ENCODE assay signal across 22 mouse cellular contexts in the genomic region with DNA sequence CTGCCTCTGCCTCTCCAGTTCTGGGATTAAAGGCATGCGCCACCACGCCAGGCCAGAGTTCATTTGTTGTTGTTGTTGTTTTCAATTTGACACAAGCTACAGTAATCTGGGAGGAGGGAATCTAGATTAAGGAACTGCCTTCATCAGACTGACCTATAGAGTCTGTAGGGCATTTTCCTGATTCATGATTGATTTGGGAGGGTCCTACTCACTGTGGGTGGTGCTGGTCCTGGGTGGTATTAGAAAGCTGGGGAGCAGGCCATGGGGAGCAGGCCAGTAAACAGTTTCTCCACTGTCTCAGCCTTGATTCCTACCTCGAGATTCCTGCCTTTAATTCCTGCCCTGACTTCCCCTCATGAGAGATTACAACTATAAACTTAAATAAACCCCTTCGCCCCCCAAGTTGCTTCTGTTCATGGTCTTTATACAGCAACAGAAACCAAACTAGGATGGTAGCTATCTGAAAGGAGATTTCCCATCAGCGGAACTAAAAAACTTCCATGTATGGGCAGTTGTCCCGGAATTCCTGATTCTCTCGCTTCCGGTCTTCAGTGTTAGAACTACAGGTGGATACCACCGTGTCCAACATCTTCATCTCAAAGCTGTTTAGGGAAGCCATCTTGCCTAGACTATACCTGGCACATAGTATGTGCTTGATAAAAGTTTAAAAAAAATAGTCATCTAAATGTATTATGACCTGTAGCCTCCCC. TPM values are rescaled to one million over a fixed set of nuclear protein-coding genes. Genes with fewer than 3 reads are reported as not detected.
DNase-seq lines count a peak whose midpoint lies in the region; ATAC-seq lines count a peak whose summit lies in the region.
"Had no signal": no experiment of that assay in that cellular context is flagged by ENCODE, and none has a peak within 500 bp of the region (broad histone marks: within the 10 kb centered on the region; RNA-seq: fewer than 3 reads in every experiment).

No protein-coding gene starts in this region.

- H3K27me3 ChIP-seq in intestine, embryonic 14.5 days (replicated peaks; ENCODE audit: control insufficient read depth, insufficient read depth, low read length): no peaks in the 10 kb centered on the region
- no peaks in the 10 kb centered on the region for H3K27me3 ChIP-seq in intestine, embryonic 16.5 days (replicated peaks; ENCODE audit: control insufficient read depth, insufficient read depth, low read length)
- no peaks in the 10 kb centered on the region for H3K27me3 ChIP-seq in limb, embryonic 10.5 days (ENCODE audit: low read depth, poor library complexity, severe bottlenecking)
- H3K27me3 ChIP-seq: embryonic facial prominence, embryonic 12.5 days; forebrain, embryonic 13.5 days; forebrain, embryonic 15.5 days; Patski had no signal

- no peaks in the 10 kb centered on the region for H3K9me3 ChIP-seq in intestine, embryonic 14.5 days (ENCODE audit: control insufficient read depth, low read length)
- no peaks in the 10 kb centered on the region for H3K9me3 ChIP-seq in intestine, embryonic 16.5 days (ENCODE audit: control insufficient read depth, low read length)
- no peaks in the 10 kb centered on the region for H3K9me3 ChIP-seq in limb, embryonic 10.5 days (replicated peaks)
- H3K9me3 ChIP-seq: embryonic facial prominence, embryonic 10.5 days; embryonic facial prominence, embryonic 12.5 days; forebrain, embryonic 13.5 days; forebrain, embryonic 15.5 days; G1E had no signal

- no peak overlapping the region for H3K4me3 ChIP-seq in intestine, embryonic 14.5 days (ENCODE audit: low read depth, low read length)
- no peak overlapping the region for H3K4me3 ChIP-seq in intestine, embryonic 16.5 days (ENCODE audit: low read length)
- no peak overlapping the region for H3K4me3 ChIP-seq in limb, embryonic 10.5 days
- H3K4me3 ChIP-seq: embryonic facial prominence, embryonic 10.5 days; embryonic facial prominence, embryonic 12.5 days; forebrain, embryonic 13.5 days; forebrain, embryonic 15.5 days had no signal

- H3K4me2 ChIP-seq in intestine, embryonic 14.5 days (ENCODE audit: low read length): no peak overlapping the region
- H3K4me2 ChIP-seq in intestine, embryonic 16.5 days (ENCODE audit: low read depth, low read length): no peak overlapping the region
- H3K4me2 ChIP-seq: embryonic facial prominence, embryonic 12.5 days; forebrain, embryonic 13.5 days; forebrain, embryonic 15.5 days had no signal

- H3K36me3 ChIP-seq in intestine, embryonic 14.5 days (ENCODE audit: control insufficient read depth, insufficient read depth, low read length): no peaks in the 10 kb centered on the region
- H3K36me3 ChIP-seq in intestine, embryonic 16.5 days (ENCODE audit: control insufficient read depth, insufficient read depth, low read length): no peaks in the 10 kb centered on the region
- H3K36me3 ChIP-seq in limb, embryonic 10.5 days: no peaks in the 10 kb centered on the region
- H3K36me3 ChIP-seq: embryonic facial prominence, embryonic 10.5 days; embryonic facial prominence, embryonic 12.5 days; forebrain, embryonic 15.5 days; G1E had no signal

- ATAC-seq in intestine, embryonic 14.5 days (replicated peaks; ENCODE audit: low FRiP score, low TSS enrichment, low read depth): no peak
- no peak for ATAC-seq in intestine, embryonic 16.5 days
- ATAC-seq: forebrain, embryonic 13.5 days; forebrain, embryonic 15.5 days; forebrain, postnatal 0 days; Patski had no signal

- H3K9ac ChIP-seq in intestine, embryonic 14.5 days (ENCODE audit: low read length): no peak overlapping the region
- no peak overlapping the region for H3K9ac ChIP-seq in intestine, embryonic 16.5 days (ENCODE audit: low read depth, low read length)
- H3K9ac ChIP-seq: embryonic facial prominence, embryonic 12.5 days; forebrain, embryonic 13.5 days; forebrain, embryonic 15.5 days; forebrain, postnatal 0 days had no signal

- peak; percentile 23 for DNase-seq in intestine, embryonic 14.5 days (ENCODE audit: low spot score)
- DNase-seq in ES-CJ7 (ENCODE audit: low read depth, low spot score) (peak; percentile 74), R1 (ENCODE audit: low read depth, low spot score) (peak; percentile 75), ZHBTc4 (ENCODE audit: low read depth, low spot score) (peak; percentile 68)
- DNase-seq in right cerebral cortex, adult 2 months (ENCODE audit: low spot score in 2 of 2): no peak
- DNase-seq in limb, embryonic 10.5 days (ENCODE audit: low spot score): no peak
- no peak for DNase-seq in cerebellum, adult 8-10 months
- DNase-seq: adrenal gland, adult 2 months; adrenal gland, postnatal 10 days; adrenal gland, postnatal 25 days; cerebellum, adult 11 months; cerebellum, adult 18-20 months; cerebellum, adult 9-10 months; cerebellum, postnatal 10 days; forebrain, postnatal 0 days had no signal

- WGBS in intestine, embryonic 14.5 days: 92% methylated on average over 9 of the region's 9 CpGs
- WGBS in intestine, embryonic 16.5 days: 93% methylated on average over 9 of the region's 9 CpGs
- WGBS in limb, embryonic 10.5 days: 93% methylated on average over 9 of the region's 9 CpGs

- peaks cover 17% of the 10 kb centered on the region for H3K4me1 ChIP-seq in intestine, embryonic 14.5 days (replicated peaks; ENCODE audit: control insufficient read depth, insufficient read depth, low read length)
- H3K4me1 ChIP-seq in intestine, embryonic 16.5 days (ENCODE audit: control insufficient read depth, insufficient read depth, low read length): peaks cover 12% of the 10 kb centered on the region; the same call in 1 of the 2 replicates
- peaks cover 21% of the 10 kb centered on the region for H3K4me1 ChIP-seq in limb, embryonic 10.5 days

- H3K27ac ChIP-seq in intestine, embryonic 14.5 days (ENCODE audit: low read depth): no peak overlapping the region
- H3K27ac ChIP-seq in intestine, embryonic 16.5 days (ENCODE audit: low read length): no peak overlapping the region
- no peak overlapping the region for H3K27ac ChIP-seq in limb, embryonic 10.5 days
- H3K27ac ChIP-seq: embryonic facial prominence, embryonic 10.5 days; embryonic facial prominence, embryonic 12.5 days; forebrain, embryonic 13.5 days; forebrain, embryonic 15.5 days had no signal

RNA-seq across cellular contexts. Expression of a gene that starts 2.2 kb away (rescaled TPM):
- polyA plus RNA-seq in intestine, embryonic 14.5 days (2014; fragmentation: Nextera tagmentation; extraction: Ambion mirVana): 77.6 and 83.4 TPM in 2 replicates
- polyA plus RNA-seq in intestine, embryonic 16.5 days (2015; fragmentation: Nextera tagmentation; extraction: Ambion mirVana): 94.5 and 97.3 TPM in 2 replicates
- polyA plus RNA-seq in limb, embryonic 10.5 days (2016; fragmentation: Nextera tagmentation; extraction: Ambion mirVana): 17.6 and 22.5 TPM in 2 replicates

Comparison
In these comparisons a context has a peak if more than half of its experiments do, and no peak if none do; other contexts are left out.
1. DNase-seq: peak in intestine, embryonic 14.5 days (single experiment), ES-CJ7 (single experiment), R1 (single experiment) and ZHBTc4 (single experiment); none in right cerebral cortex, adult 2 months (0 of 2), limb, embryonic 10.5 days (single experiment) and cerebellum, adult 8-10 months (single experiment).